Mouse (Mus musculus) myocyte (in vitro differentiated cells): ENCODE results near the gene Nfia.

Source experiments
- E2F4 ChIP-seq: IDR thresholded peaks from one replicate; pipeline ENCODE4 v1.6.1; 2011; ENCODE audit warnings: mild to moderate bottlenecking, control low read depth, moderate library complexity; ENCODE audit not compliant: insufficient read depth
- MYOD1 ChIP-seq, 3 experiments: IDR thresholded peaks; one replicate each; pipeline ENCODE4 v1.6.1; 2011; ENCODE audit warnings: control low read depth in 2 of 3, low read depth in 2 of 3, mild to moderate bottlenecking in 2 of 3, moderate library complexity in 1 of 3; ENCODE audit not compliant: insufficient read length in 2 of 3, control insufficient read depth in 1 of 3
- MYOG ChIP-seq, 3 experiments: IDR thresholded peaks; one replicate each; pipeline ENCODE4 v1.6.1; 2011; ENCODE audit warnings: control low read depth in 2 of 3, low read depth in 2 of 3, mild to moderate bottlenecking in 2 of 3; ENCODE audit not compliant: insufficient read length in 2 of 3, control insufficient read depth in 1 of 3, insufficient read depth in 1 of 3
- POLR2A ChIP-seq: IDR thresholded peaks from one replicate; pipeline ENCODE4 v1.6.1; 2011; ENCODE audit warnings: low read depth, mild to moderate bottlenecking, control low read depth, moderate library complexity; ENCODE audit not compliant: insufficient read length
- POLR2AphosphoS2 ChIP-seq: IDR thresholded peaks from one replicate; pipeline ENCODE4 v1.6.1; 2011; ENCODE audit warnings: low read depth, control low read depth; ENCODE audit not compliant: insufficient read length
- SRF ChIP-seq: IDR thresholded peaks from one replicate; pipeline ENCODE4 v1.6.1; 2011; ENCODE audit warnings: low read depth; ENCODE audit not compliant: control insufficient read depth, insufficient read length
- TCF12 ChIP-seq: IDR thresholded peaks from one replicate; pipeline ENCODE4 v1.6.1; 2011; ENCODE audit warnings: mild to moderate bottlenecking, control low read depth; ENCODE audit not compliant: poor library complexity, insufficient read depth, severe bottlenecking
- USF1 ChIP-seq: IDR thresholded peaks from one replicate; pipeline ENCODE4 v1.6.1; 2011; ENCODE audit warnings: low read depth, mild to moderate bottlenecking, control low read depth, moderate library complexity

DNA sequence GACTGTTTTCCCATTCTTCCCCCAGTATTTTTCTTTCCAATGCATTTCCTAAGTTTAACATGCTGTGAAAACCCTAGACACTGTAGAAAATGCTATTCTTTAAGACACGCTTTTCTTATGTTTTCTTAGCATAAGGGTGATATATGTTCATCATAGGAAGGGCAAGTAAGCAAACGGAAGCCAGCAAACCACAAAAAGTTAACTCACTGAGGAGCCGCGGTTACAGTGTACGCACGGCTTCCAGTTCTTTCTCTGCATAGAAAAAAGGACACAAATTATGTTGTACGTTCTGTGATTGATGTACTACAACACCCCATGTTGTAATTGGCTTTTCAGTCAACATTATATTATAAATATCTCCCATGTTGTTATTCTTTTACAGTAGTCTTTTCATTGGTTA lies 267.6 kb downstream of the Nfia start:
- TF ChIP-seq MYOG (IDR thresholded peaks at IDR 0.05; ENCODE audit: control insufficient read depth in 1 of 3, insufficient read depth in 1 of 3, insufficient read length in 2 of 3, low read depth in 2 of 3) (no peak), E2F4 (no peak), MYOD1 (IDR thresholded peaks at IDR 0.05; ENCODE audit: control insufficient read depth in 1 of 3, insufficient read length in 2 of 3, low read depth in 2 of 3) (no peak), TCF12 (no peak), POLR2A (no peak), USF1 (no peak), SRF (no peak), POLR2AphosphoS2 (no peak)
